18 mouse cellular contexts compared by ENCODE assay signal in the genomic region with DNA sequence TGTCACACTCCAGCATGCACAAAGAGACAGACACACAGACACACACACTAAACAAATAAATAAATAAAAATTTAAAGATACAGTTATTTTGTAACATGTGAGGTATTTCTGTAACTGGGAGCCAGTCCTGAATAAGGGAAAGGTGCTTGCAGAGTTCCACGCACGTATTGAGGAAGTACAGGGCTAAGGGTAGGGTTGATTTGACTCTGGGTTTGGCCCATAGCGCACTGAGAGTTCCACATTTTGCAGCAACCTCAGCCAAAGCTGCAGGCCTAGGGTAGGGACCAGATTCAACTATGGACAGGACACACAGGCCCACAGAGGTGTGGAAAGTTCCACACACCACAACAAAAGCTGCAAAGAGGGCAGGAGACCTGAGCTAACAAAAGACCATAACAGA.
"Had no signal": no experiment of that assay in that cellular context is flagged by ENCODE, and none has a peak within 500 bp of the region (broad histone marks: within the 10 kb centered on the region; RNA-seq: fewer than 3 reads in every experiment).

No protein-coding gene starts in this region.

- ATAC-seq: liver, postnatal 0 days; lung, postnatal 0 days; midbrain, embryonic 16.5 days had no signal

- H3K9me3 ChIP-seq: kidney, embryonic 15.5 days; limb, embryonic 12.5 days; limb, embryonic 15.5 days had no signal

- DNase-seq: kidney, adult 8-10 months; kidney, postnatal 10 days; kidney, postnatal 36 days; left cerebral cortex, postnatal 4 days; liver, postnatal 0 days; lung, embryonic 14.5 days; thymus, adult 2 months; thymus, postnatal 14 days; thymus, postnatal 4 days had no signal

- H3K27me3 ChIP-seq: kidney, embryonic 15.5 days; limb, embryonic 12.5 days; limb, embryonic 15.5 days; midbrain, embryonic 12.5 days had no signal

- H3K36me3 ChIP-seq: kidney, embryonic 15.5 days; limb, embryonic 12.5 days; limb, embryonic 15.5 days; midbrain, embryonic 12.5 days had no signal

- H3K27ac ChIP-seq: kidney, embryonic 15.5 days; limb, embryonic 12.5 days; limb, embryonic 15.5 days; liver, embryonic 14.5 days; macrophage; midbrain, embryonic 12.5 days had no signal

- H3K4me3 ChIP-seq: kidney, embryonic 15.5 days; limb, embryonic 12.5 days; limb, embryonic 15.5 days; midbrain, embryonic 12.5 days had no signal

- H3K4me2 ChIP-seq: kidney, embryonic 15.5 days; limb, embryonic 12.5 days; limb, embryonic 15.5 days; liver, embryonic 11.5 days; lung, embryonic 14.5 days; midbrain, embryonic 12.5 days had no signal

- H3K9ac ChIP-seq: kidney, embryonic 15.5 days; limb, embryonic 12.5 days; limb, embryonic 15.5 days; liver, embryonic 14.5 days; liver, postnatal 0 days; lung, embryonic 14.5 days; midbrain, embryonic 12.5 days had no signal
